Mouse (Mus musculus) ES-E14 (cell line): ENCODE data around the gene Clspn. TPM values are rescaled to one million over a fixed set of nuclear protein-coding genes. Genes with fewer than 3 reads are reported as not detected.

Experiments
- DNase-seq: peaks from one replicate; pipeline ENCODE4 v3.0.0-alpha.2; 2013; ENCODE audit warnings: low read depth, low spot score
- H3K27ac ChIP-seq: 2 replicates; pipeline ENCODE4 v1.5.1; 2012; ENCODE audit warnings: low read depth, mild to moderate bottlenecking, low read length, moderate library complexity, mixed read lengths; ENCODE audit not compliant: poor library complexity, insufficient read depth, severe bottlenecking
- H3K36me3 ChIP-seq: 2 replicates; pipeline ENCODE4 v1.6.1; 2012; ENCODE audit warnings: mild to moderate bottlenecking, low read length, moderate library complexity, mixed read lengths; ENCODE audit not compliant: control insufficient read depth, poor library complexity, insufficient read depth, severe bottlenecking
- H3K4me1 ChIP-seq, 2 experiments: fragments of 150-350 bp in 1 of 2; sonication (generic) in 1 of 2; 2 replicates each; pipeline ENCODE4 v1.6.1; 2012; ENCODE audit warnings: low read length in 2 of 2, mild to moderate bottlenecking in 1 of 2, mixed read lengths in 1 of 2; ENCODE audit not compliant: control insufficient read depth in 2 of 2, insufficient read depth in 2 of 2, poor library complexity in 1 of 2
- H3K4me3 ChIP-seq, 2 experiments: fragments of 150-350 bp in 1 of 2; sonication (generic) in 1 of 2; 2 replicates each; pipeline ENCODE4 v1.5.1; 2012; ENCODE audit warnings: low read length in 2 of 2, low read depth in 1 of 2, mild to moderate bottlenecking in 1 of 2, mixed read lengths in 1 of 2; ENCODE audit not compliant: insufficient read depth in 1 of 2, poor library complexity in 1 of 2, severe bottlenecking in 1 of 2
- H3K9ac ChIP-seq: 2 replicates; pipeline ENCODE4 v1.6.1; 2012; ENCODE audit warnings: low read depth, mild to moderate bottlenecking, low read length, mixed read lengths; ENCODE audit not compliant: poor library complexity, insufficient read depth, severe bottlenecking
- H3K9me3 ChIP-seq: fragments of 150-350 bp; sonication (generic); 2 replicates; pipeline ENCODE4 v1.6.1; 2012; ENCODE audit warnings: low read depth, mild to moderate bottlenecking, low read length; ENCODE audit not compliant: control insufficient read depth, insufficient read depth
- CHD2 ChIP-seq: IDR thresholded peaks from 2 replicates; pipeline ENCODE4 v1.6.1; 2014; ENCODE audit warnings: mild to moderate bottlenecking, low read depth, low read length, inconsistent platforms
- HCFC1 ChIP-seq: IDR thresholded peaks from 2 replicates; pipeline ENCODE4 v1.6.1; 2012; ENCODE audit warnings: low read length, inconsistent platforms, borderline replicate concordance; ENCODE audit not compliant: insufficient read depth
- MAFK ChIP-seq: IDR thresholded peaks from 2 replicates; pipeline ENCODE4 v1.6.1; 2014; ENCODE audit warnings: mild to moderate bottlenecking, low read depth, low read length, inconsistent platforms; ENCODE audit not compliant: insufficient read depth
- ZC3H11A ChIP-seq: IDR thresholded peaks from 2 replicates; pipeline ENCODE4 v1.6.1; 2012; ENCODE audit warnings: low read depth, mild to moderate bottlenecking, inconsistent platforms, low read length, borderline replicate concordance
- ZNF384 ChIP-seq: IDR thresholded peaks from 2 replicates; pipeline ENCODE4 v1.6.1; 2012; ENCODE audit warnings: low read depth, low read length, inconsistent platforms
- in situ Hi-C, 2 experiments: fragments of 600-800 bp; cut with MboI; formaldehyde crosslinking; loops; one replicate each; pipeline ENCODE4 v1.15.1; 2025; ENCODE audit warnings: low sequenced_read_pairs in 2 of 2, inconsistent platforms in 1 of 2; ENCODE audit not compliant: unreplicated experiment in 2 of 2
- total RNA-seq: library from RNA; depleted of rRNA; stranded (reverse); fragments of 300-350 nt; gene quantifications from 2 replicates; pipeline ENCODE4 v1.2.3, GENCODE M21; 2012

Gene Clspn
- total RNA-seq, 1 experiment = 26.2 TPM

GRCm38 (mm10) chr4:126540487-126541071 lies 16.2 kb upstream of the Clspn start:
- Histone ChIP-seq H3K9me3 (no peaks in the 10 kb centered on the region), H3K4me3 (no peak overlapping the region), H3K4me1 (no peaks in the 10 kb centered on the region; a peak in 1 of 4 replicates), H3K9ac (no peak overlapping the region), H3K36me3 (no peaks in the 10 kb centered on the region), H3K27ac (no peak overlapping the region)
- in situ Hi-C loops = loop anchor here in 1 of 2 experiments (25.0 kb wide), 1 partner anchor 203 kb away; the partner anchor contains the start of gene Tekt2
- TF ChIP-seq ZNF384 (no peak), ZC3H11A (no peak), CHD2 (no peak), MAFK (no peak), HCFC1 (no peak)
- DNase-seq = no peak

GRCm38 (mm10) chr4:126542838-126543237 lies 13.9 kb upstream of the Clspn start:
- Histone ChIP-seq H3K27ac (no peak overlapping the region), H3K9me3 (no peaks in the 10 kb centered on the region), H3K4me3 (no peak overlapping the region), H3K4me1 (no peaks in the 10 kb centered on the region; a peak in 1 of 4 replicates), H3K36me3 (no peaks in the 10 kb centered on the region), H3K9ac (no peak overlapping the region)
- TF ChIP-seq ZNF384 = no peak
- TF ChIP-seq MAFK = 0 out of 2 replicates have a peak, but pooled peaks have one; percentile 23
- TF ChIP-seq ZC3H11A = no peak
- TF ChIP-seq CHD2 = no peak
- TF ChIP-seq HCFC1 = no peak
- DNase-seq = no peak
- in situ Hi-C loops = loop anchor here in 1 of 2 experiments (25.0 kb wide), 1 partner anchor 206 kb away; the partner anchor contains the start of gene Tekt2

- no peaks in the 10 kb centered on the region for H3K9me3 ChIP-seq
- H3K4me1 ChIP-seq = no peaks in the 10 kb centered on the region; a peak in 1 of 4 replicates
- in situ Hi-C loops = loop anchor here in 1 of 2 experiments (25.0 kb wide), 1 partner anchor 208 kb away; the partner anchor contains the start of gene Tekt2
- H3K36me3 ChIP-seq = no peaks in the 10 kb centered on the region
- H3K27ac ChIP-seq = no peak overlapping the region
- no peak overlapping the region for H3K4me3 ChIP-seq
- DNase-seq = no peak
- TF ChIP-seq ZNF384 (no peak), HCFC1 (no peak), ZC3H11A (no peak), CHD2 (no peak), MAFK (no peak)
- H3K9ac ChIP-seq = no peak overlapping the region
These were observed 11.7 kb upstream of the Clspn start for GRCm38 (mm10) chr4:126545016-126545415.

- no peaks in the 10 kb centered on the region for H3K9me3 ChIP-seq
- H3K36me3 ChIP-seq = no peaks in the 10 kb centered on the region
- TF ChIP-seq ZC3H11A = no peak
- TF ChIP-seq MAFK = no peak
- TF ChIP-seq HCFC1 = no peak
- no peak for TF ChIP-seq CHD2
- no peak for TF ChIP-seq ZNF384
- no peak overlapping the region for H3K27ac ChIP-seq
- in situ Hi-C loops = loop anchor here in 1 of 2 experiments (25.0 kb wide), 1 partner anchor 208 kb away; the partner anchor contains the start of gene Tekt2
- DNase-seq = no peak
- no peak overlapping the region for H3K4me3 ChIP-seq
- H3K4me1 ChIP-seq = no peaks in the 10 kb centered on the region; a peak in 1 of 4 replicates
- no peak overlapping the region for H3K9ac ChIP-seq
These were observed 11.0 kb upstream of the Clspn start for GRCm38 (mm10) chr4:126545703-126546102.
